Mouse (Mus musculus) urinary bladder, adult 18-20 months (tissue): ENCODE data around the gene Gm5751.
"Not testable (repeated sequence)": the region's sequence is repeated elsewhere in the genome, so short reads cannot be mapped to it uniquely, and the experiment has no call there.

Experiments
- DNase-seq, 2 experiments: peaks; one replicate each; pipeline ENCODE4 v3.0.0; 2022; ENCODE audit warnings: low spot score in 2 of 2, mixed read lengths in 2 of 2

Gm5751 gene

GRCm38 (mm10) chrX:8873953-8874352 is at the start of gene Gm5751:
Gene Gm5751 (plus strand): TSS chrX:8874253.
- not testable (repeated sequence) for DNase-seq

GRCm38 (mm10) chrX:8832043-8832442 is 42.0 kb upstream of the Gm5751 start:
- peak in 1 of 2 experiments; percentile 13 for DNase-seq

- no peak for DNase-seq
These were observed 30.4 kb upstream of the Gm5751 start, which contains the start of gene Gm6592 for GRCm38 (mm10) chrX:8843694-8844093. Gene Gm6592 (plus strand): TSS chrX:8843994.

GRCm38 (mm10) chrX:8852486-8852885 is 21.6 kb upstream of the Gm5751 start:
- no peak for DNase-seq

- peak; percentile 20 to 28 for DNase-seq
These were observed 9.7 kb upstream of the Gm5751 start for GRCm38 (mm10) chrX:8864331-8864730.

- DNase-seq: no peak
These were observed 10.3 kb downstream of the Gm5751 start for GRCm38 (mm10) chrX:8884336-8884735.

- DNase-seq: peak in 1 of 2 experiments; percentile 1
These were observed 17.9 kb downstream of the Gm5751 start for GRCm38 (mm10) chrX:8891975-8892342.

- peak; percentile 43 to 68 for DNase-seq
These were observed 18.5 kb downstream of the Gm5751 start, which contains the start of gene B630019K06Rik for GRCm38 (mm10) chrX:8892343-8893155. Gene B630019K06Rik (plus strand): TSS chrX:8892382.

GRCm38 (mm10) chrX:8893182-8893651 is 19.2 kb downstream of the Gm5751 start:
- DNase-seq: peak in 1 of 2 experiments; percentile 19

- DNase-seq: no peak
These were observed 26.8 kb downstream of the Gm5751 start for GRCm38 (mm10) chrX:8900823-8901222.

- DNase-seq: no peak
These were observed 27.9 kb downstream of the Gm5751 start for GRCm38 (mm10) chrX:8901906-8902472.

- DNase-seq: no peak
These were observed 47.0 kb downstream of the Gm5751 start for GRCm38 (mm10) chrX:8921080-8921479.

- no peak for DNase-seq
These were observed 48.0 kb downstream of the Gm5751 start for GRCm38 (mm10) chrX:8921813-8922607.

GRCm38 (mm10) chrX:8927308-8927707 is 53.3 kb downstream of the Gm5751 start:
- DNase-seq: no peak
